Mouse (Mus musculus) regulatory T cell (primary cell): ENCODE results near the gene Tmcc3.

Source experiments
- in situ Hi-C: fragments of 300-600 bp; cut with MboI, MseI; formaldehyde crosslinking; loops from one replicate; pipeline ENCODE4 v1.15.1; 2025; ENCODE audit warnings: high pct_unique_total_duplicates

Tmcc3 gene

GRCm38 (mm10) chr10:94514091-94514505 is 202.3 kb downstream of the Tmcc3 start:
- in situ Hi-C loops: no loop called here

GRCm38 (mm10) chr10:94514506-94515178 is 202.9 kb downstream of the Tmcc3 start:
- in situ Hi-C loops: no loop called here

DNA sequence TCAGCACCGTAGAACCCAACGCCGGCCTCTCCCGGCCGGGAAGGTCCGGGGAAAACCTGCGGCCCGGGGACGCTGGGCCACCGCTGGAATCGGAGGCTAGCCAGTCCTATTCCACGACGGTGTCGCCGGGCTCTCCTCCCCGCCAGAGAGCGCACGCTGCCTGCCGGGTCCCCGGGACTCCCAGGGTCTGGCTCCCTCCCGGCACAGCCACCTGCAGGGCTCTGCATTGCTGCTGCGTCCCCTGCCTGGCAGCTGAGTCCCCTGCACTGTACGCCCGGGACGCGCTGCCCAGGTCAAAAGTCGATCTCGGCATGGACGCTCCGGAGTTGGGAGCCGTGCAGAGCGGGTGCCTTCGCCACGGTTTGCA is 203.4 kb downstream of the Tmcc3 start:
- in situ Hi-C loops: no loop called here

DNA sequence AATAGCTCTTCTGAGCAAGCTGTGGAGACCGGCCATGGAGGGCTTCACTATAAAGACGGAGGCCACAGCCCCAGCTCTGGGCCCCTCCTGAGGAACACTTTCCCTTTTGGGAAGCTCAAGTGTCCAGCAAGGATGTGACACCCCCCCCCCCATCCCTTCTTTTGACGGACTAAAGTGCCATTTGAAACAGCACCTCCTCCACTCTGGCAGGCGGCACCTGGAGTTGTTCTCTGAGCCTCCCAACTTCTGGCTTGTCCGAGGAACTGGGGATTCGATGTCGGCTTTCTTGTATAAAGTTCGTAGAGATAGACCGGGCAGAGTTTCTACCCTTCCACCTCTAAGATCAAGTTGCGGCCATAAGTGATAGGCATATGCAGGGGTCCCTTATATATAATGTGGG is 203.8 kb downstream of the Tmcc3 start:
- in situ Hi-C loops: no loop called here

GRCm38 (mm10) chr10:94519887-94520286 is 208.1 kb downstream of the Tmcc3 start:
- in situ Hi-C loops: no loop called here

- in situ Hi-C loops: no loop called here
Measured at GRCm38 (mm10) chr10:94520306-94521106, 208.8 kb downstream of the Tmcc3 start.

DNA sequence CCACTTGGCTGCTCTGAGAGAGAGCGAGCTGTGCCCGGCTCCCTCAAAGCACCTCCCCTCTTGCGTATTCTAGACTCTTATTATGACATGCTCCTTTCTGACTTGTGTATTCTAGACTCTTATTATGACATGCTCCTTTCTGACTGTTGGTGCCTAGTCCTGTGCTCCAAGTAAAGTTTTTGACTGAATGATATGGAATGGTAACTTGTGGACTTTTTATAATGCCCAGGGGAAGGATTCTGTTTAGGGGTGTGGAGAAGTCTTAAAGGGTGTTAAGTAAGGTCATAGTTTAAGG is 209.3 kb downstream of the Tmcc3 start:
- in situ Hi-C loops: no loop called here

DNA sequence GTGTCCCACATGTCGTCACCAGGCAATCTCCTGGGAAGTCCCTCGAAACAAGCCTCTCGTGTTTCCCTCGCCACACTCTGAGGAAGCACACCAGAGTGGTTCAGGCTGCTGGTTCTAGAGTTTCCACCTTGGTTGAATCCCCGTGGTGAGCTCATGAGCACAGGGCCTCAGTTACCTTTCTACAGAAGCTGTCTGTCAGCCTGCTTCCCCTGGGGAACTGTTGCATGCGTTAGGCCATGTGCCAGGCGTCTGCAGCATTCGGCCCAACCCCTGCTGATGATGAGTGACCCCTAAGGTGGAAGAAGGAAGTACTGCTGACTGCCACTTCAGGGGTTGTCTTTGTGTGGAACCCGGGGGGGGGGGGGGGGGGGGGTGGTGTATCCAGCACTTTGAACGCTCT is 210.0 kb downstream of the Tmcc3 start:
- in situ Hi-C loops: no loop called here

DNA sequence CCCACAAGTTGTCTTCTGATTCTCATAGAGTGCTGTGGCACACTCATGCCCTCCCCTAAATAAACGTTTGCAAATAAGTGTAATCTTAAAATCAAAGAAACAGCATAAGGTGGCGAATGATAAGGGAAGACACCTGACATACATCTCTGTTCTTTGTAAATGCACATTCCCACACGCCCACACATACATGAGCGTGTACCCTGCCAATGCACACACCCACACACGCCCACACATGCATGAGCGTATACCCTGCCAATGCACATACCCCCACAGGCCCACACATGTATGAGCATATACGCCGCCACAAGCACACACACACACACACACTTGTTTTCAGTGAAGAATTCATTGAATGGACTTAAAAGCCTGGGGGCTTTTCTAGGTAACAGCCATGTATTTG is 211.5 kb downstream of the Tmcc3 start:
- in situ Hi-C loops: no loop called here

GRCm38 (mm10) chr10:94523711-94524156 is 212.0 kb downstream of the Tmcc3 start:
- in situ Hi-C loops: no loop called here

- in situ Hi-C loops: loop anchor here (25.0 kb wide), 1 partner anchor 1438 kb away; the partner anchor contains the start of gene Cfap54
Measured at GRCm38 (mm10) chr10:94524966-94525365, 213.2 kb downstream of the Tmcc3 start.

DNA sequence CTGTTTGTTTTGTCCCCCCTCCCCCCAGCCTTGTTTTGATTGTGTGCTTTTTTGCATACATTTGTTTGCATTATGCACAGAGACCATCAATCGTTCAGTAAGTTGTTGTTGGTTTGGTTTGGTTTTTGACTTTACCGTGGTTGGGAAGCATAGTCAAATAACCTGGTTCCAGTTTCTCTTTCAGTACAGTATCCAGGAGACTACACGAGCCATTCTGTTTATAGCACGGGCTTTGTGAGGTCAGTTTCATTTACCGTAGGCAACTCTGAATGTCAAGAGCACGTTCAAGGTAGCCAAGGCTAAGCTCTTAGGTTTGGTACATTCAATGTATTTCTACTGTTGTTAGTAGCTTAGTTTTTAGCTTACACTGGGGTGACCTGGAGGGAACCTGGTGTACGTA is 214.0 kb downstream of the Tmcc3 start:
- in situ Hi-C loops: loop anchor here (25.0 kb wide), 1 partner anchor 1438 kb away; the partner anchor contains the start of gene Cfap54

DNA sequence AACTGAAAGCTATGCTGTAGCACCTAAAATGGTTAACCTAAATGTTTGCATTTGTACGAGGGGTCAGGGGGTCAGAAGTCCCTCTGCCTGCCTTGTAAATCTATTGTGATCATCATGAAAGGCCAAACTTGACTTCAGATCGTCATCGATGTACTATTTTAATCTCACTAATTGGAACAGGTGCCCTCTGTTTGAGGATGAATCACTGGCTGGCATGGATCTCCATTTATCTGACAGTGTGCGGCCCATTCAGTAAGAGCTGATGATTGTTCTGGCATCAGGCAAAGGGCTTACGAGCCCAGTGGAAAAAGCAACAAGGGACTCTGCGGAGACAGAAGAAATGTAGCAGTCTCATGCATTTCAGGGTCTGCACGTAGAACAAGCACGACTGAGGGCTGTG is 215.1 kb downstream of the Tmcc3 start:
- in situ Hi-C loops: loop anchor here (25.0 kb wide), 1 partner anchor 1440 kb away; the partner anchor contains the start of gene Cfap54

DNA sequence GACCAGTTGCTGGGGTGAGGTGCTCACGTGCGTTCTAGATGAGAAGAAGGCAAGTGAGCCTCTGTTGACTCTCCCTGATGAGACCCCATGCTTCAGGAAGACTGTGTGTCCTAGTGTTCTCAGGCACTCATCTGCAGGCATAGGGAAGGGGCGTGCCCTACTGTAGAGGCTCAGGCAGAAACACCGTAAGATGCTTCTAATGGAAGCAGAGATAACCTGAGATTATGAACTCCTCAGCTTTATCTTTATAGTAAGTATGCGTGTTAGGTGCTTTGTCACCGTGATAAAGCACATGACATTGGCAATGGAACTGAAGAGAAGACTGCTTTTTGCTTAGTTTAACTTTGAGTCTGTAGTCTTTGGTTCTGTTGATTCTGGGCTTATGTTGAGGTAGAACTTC is 215.5 kb downstream of the Tmcc3 start:
- in situ Hi-C loops: loop anchor here (25.0 kb wide), 1 partner anchor 1440 kb away; the partner anchor contains the start of gene Cfap54

DNA sequence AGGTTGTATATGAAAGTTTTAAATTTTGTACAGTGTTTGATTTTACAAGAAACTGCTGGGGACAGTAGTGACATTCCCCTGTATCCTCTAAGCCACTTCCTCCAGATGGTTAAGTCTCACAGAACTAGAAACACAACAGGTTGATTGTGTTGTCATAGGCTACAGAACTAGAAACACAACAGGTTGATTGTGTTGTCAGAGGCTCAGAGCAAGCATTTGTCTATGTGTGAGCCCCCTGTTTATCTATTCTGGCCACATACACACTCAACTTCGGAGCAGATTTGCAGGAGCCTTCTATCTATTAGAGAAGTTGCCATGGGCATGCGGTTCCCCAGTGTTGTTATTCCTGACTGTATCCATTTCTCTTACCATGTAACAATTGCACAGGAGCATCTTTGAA is 218.3 kb downstream of the Tmcc3 start:
- in situ Hi-C loops: loop anchor here (25.0 kb wide), 1 partner anchor 1443 kb away; the partner anchor contains the start of gene Cfap54

DNA sequence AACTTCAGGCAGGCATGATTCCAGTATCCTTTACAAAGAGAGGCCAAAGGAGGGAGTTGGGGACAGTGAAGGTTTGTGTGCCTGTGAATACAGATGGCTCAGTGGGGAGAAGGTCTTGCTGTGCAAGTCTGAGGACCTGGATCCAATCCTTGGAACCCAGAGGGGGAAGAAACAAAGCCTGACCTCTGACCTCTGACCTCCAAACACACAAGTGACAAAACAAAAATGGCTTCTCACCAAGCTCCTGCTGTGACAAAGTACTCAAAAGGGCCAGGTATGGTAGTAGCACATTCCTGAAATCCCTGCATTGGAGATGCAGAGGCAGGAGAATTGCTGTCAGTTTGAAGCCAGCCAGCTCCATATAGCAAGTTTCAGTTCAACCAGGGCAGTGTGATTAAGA is 219.7 kb downstream of the Tmcc3 start:
- in situ Hi-C loops: loop anchor here (25.0 kb wide), 1 partner anchor 1444 kb away; the partner anchor contains the start of gene Cfap54

GRCm38 (mm10) chr10:94533081-94533724 is 221.5 kb downstream of the Tmcc3 start:
- in situ Hi-C loops: loop anchor here (25.0 kb wide), 1 partner anchor 1446 kb away; the partner anchor contains the start of gene Cfap54

GRCm38 (mm10) chr10:94538623-94539022 is 226.9 kb downstream of the Tmcc3 start:
- in situ Hi-C loops: loop anchor here (25.0 kb wide), 1 partner anchor 1451 kb away; the partner anchor contains the start of gene Cfap54

DNA sequence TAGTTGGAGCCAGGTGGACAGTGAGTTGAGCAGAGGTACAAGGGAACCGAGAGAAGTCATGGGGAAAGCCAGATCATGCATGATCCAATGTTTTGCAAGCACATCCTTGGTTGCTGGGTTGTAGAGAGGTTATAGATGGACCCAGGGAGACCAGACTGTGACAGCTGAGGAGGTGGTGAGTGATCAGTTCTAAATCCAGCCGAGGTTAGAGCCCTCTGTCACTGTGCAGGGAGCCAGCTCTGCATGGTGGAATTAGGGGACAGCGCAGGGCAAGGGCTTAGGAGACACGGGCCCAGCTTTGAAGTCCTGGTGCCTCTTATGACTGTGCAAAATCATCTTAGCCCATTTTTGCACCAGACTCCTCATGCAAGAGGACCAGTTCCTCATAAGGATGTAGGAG is 228.5 kb downstream of the Tmcc3 start:
- in situ Hi-C loops: loop anchor here (25.0 kb wide), 1 partner anchor 1453 kb away; the partner anchor contains the start of gene Cfap54

DNA sequence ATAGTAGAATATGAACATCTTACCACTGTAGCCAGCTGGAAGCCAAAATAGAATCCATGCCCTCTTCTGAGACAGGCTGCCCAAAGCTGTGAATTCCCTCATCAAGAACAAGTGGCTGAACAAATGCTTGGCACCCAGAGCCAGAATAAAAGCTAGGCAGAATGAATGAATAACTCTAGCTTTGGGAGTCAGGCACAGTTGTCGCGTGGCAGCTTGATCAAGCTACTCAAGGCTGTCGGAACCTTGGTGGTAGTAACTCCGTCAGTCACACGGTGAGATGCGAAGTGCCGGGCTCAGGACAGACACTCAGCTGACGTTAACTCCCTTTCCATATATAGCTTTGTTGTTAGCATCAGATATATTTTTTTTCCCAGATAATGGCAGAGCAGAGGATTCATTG is 232.2 kb downstream of the Tmcc3 start:
- in situ Hi-C loops: loop anchor here (25.0 kb wide), 1 partner anchor 1457 kb away; the partner anchor contains the start of gene Cfap54

DNA sequence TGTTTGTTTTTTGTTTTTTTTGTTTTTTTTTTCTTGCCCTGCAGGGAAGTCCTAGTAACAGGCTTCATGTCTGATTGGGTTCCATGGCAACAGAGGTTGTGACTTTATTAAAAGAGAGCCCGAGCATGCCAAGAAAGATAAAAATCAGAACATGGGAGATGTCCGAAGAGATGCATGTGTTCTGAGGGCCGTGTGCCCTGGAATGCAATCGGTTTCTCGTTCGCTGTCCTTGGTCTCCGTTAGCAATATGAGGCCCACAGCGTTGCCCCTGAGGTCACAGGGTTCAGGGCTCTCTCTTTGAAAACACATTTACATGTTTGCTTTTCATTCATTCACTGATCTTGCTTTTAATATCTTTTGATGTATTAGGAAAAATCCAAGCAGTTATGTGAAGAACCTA is 233.1 kb downstream of the Tmcc3 start:
- in situ Hi-C loops: loop anchor here (25.0 kb wide), 1 partner anchor 1458 kb away; the partner anchor contains the start of gene Cfap54
